Mouse (Mus musculus): ENCODE data around the gene Marcksl1.

Gene Marcksl1

GRCm38 (mm10) chr4:129556532-129557223, 43.3 kb downstream of the Marcksl1 start:
- DNase-seq (ENCODE audit: extremely low spot score, low spot score): peak; percentile 93

DNA sequence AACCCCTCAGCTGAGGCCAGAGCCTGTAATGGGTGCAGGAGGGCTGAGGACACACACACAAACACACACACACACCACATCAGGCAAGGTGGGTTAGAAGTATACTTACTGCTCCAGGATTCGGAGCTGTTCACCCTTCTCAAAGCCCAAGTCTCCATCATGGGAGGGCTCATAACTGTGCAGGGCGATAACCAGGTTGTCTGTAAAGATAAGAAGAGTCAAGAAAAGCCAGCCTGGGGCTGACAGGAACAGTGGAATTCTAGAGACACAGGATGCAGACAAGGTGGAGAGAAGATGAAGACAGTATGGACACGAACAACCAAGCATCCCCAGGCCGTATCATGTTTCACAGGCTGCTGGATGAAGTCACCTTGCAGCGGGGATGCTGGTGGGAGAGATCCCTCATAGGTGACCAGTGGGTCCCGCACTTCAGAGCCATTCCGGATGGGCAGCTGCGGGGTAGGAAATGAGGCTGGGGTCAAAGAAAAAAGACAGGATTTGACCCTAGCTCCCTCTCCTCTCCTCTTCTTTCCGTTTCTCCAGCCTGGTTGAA, 44.0 kb downstream of the Marcksl1 start:
- no peak for DNase-seq (ENCODE audit: extremely low spot score, low spot score)

- DNase-seq (ENCODE audit: extremely low spot score, low spot score): no peak
Observed at GRCm38 (mm10) chr4:129558321-129558955, 45.1 kb downstream of the Marcksl1 start.

DNA sequence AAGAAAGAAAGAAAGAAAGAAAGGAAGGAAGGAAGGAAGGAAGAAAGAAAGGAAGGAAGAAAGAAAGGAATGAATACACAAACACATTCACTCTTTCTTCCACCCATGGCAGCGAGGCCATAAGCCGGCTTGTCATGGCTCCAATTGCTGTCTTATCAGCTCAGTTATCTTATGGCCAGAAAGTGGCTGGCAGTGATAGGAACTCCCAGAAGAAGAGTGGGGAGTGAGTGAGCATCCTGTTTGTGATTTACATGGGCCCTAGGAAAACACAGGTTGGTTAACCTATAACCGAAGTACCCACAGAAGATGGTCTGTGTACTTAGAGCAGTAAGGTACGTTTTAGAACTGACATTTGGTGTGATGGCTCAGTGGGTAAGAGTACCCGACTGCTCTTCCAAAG, 47.8 kb downstream of the Marcksl1 start:
- no peak for DNase-seq (ENCODE audit: extremely low spot score, low spot score)

DNA sequence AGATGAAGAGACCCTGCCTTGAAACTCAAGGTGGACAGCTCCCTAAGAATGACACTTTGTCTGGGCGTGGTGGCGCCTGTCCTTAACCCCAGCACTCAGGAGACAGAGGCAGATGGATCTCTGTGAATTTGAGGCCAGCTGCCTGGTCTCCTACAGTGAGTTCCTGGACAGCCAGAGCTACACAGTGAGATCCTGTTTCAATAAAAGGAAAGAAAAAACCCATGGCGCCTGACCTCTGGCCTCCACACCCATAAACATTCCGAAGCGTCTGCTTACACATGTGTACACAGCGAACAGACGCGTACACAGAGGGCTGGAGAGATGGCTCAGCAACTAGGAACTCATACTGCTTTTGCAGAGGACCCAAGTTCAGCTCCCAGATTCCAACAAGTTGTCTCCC, 50.3 kb downstream of the Marcksl1 start:
- peak; percentile 59 for DNase-seq (ENCODE audit: extremely low spot score, low spot score)

DNA sequence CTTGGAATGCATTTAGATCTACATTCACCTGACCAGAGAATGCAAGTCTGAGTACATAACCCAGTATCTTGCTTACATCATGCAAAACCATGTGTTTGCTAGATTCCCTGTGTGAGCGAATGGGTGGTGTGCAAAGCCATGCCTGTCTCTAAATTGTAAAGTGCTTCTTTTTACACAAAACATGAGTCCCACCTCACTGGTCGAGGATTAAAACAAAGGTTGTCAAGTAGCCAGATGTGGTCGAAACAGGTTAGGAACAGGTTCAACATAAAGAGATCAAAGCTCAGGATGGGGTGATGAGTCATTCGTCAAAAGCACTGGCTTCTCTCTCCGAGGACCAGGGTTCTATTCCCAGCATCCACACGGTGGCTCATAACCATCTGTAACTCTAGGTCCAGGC, 51.8 kb downstream of the Marcksl1 start:
- DNase-seq (ENCODE audit: extremely low spot score, low spot score): no peak
